Mouse (Mus musculus) urinary bladder, adult 18-20 months (tissue): ENCODE measurements around the gene Eps8l3.
A peak's percentile ranks its signal among the peaks of the same experiment; 100 is the strongest.
"Not testable (repeated sequence)": the region's sequence is repeated elsewhere in the genome, so short reads cannot be mapped to it uniquely, and the experiment has no call there.

Source experiments
- DNase-seq, 2 experiments: peaks; one replicate each; pipeline ENCODE4 v3.0.0; 2022; ENCODE audit warnings: low spot score in 2 of 2, mixed read lengths in 2 of 2

Eps8l3 gene

GRCm38 (mm10) chr3:107853232-107854181 lies 23.5 kb upstream of the Eps8l3 start:
- no peak for DNase-seq

- no peak for DNase-seq
These were observed 21.7 kb upstream of the Eps8l3 start for GRCm38 (mm10) chr3:107855368-107855767.

GRCm38 (mm10) chr3:107857646-107858045 lies 19.4 kb upstream of the Eps8l3 start:
- DNase-seq = no peak

GRCm38 (mm10) chr3:107861483-107861882 lies 15.5 kb upstream of the Eps8l3 start:
- not testable (repeated sequence) for DNase-seq

GRCm38 (mm10) chr3:107862471-107862870 lies 14.6 kb upstream of the Eps8l3 start:
- DNase-seq = no peak

- no peak for DNase-seq
These were observed 13.6 kb upstream of the Eps8l3 start for GRCm38 (mm10) chr3:107863471-107863870.

- DNase-seq = peak; percentile 81 to 84
These were observed 13.0 kb upstream of the Eps8l3 start for GRCm38 (mm10) chr3:107863898-107864603.

- no peak for DNase-seq
These were observed 11.5 kb upstream of the Eps8l3 start for GRCm38 (mm10) chr3:107865364-107866091.

GRCm38 (mm10) chr3:107867086-107867485 lies 9.9 kb upstream of the Eps8l3 start:
- peak; percentile 73 to 74 for DNase-seq

GRCm38 (mm10) chr3:107868452-107868851 lies 8.6 kb upstream of the Eps8l3 start:
- DNase-seq = no peak

- no peak for DNase-seq
These were observed 7.9 kb upstream of the Eps8l3 start for GRCm38 (mm10) chr3:107869097-107869496.

- no peak for DNase-seq
These were observed 7.1 kb upstream of the Eps8l3 start for GRCm38 (mm10) chr3:107869925-107870324.

- DNase-seq = no peak
These were observed 3.4 kb upstream of the Eps8l3 start for GRCm38 (mm10) chr3:107873335-107874251.

- DNase-seq = no peak
These were observed 1.8 kb upstream of the Eps8l3 start for GRCm38 (mm10) chr3:107875231-107875630.

GRCm38 (mm10) chr3:107877747-107878736 lies 1.0 kb downstream of the Eps8l3 start:
- DNase-seq = no peak

GRCm38 (mm10) chr3:107887674-107888495 lies 10.9 kb downstream of the Eps8l3 start:
- DNase-seq = no peak

GRCm38 (mm10) chr3:107889236-107889635 lies 12.2 kb downstream of the Eps8l3 start:
- not testable (repeated sequence) for DNase-seq

GRCm38 (mm10) chr3:107895194-107895719 lies 18.2 kb downstream of the Eps8l3 start:
- DNase-seq = no peak
